Mouse (Mus musculus) bone marrow, adult 2 months (tissue): ENCODE results near the gene Tufm. TPM values are rescaled to one million over a fixed set of nuclear protein-coding genes. Genes with fewer than 3 reads are reported as not detected.

Experiments used
- H3K27ac ChIP-seq: fragments of 200-500 bp; 2 replicates; pipeline ENCODE4 v1.5.1; 2012; ENCODE audit warnings: low read depth, mild to moderate bottlenecking, control low read depth, inconsistent platforms, low read length; ENCODE audit not compliant: control insufficient read depth, poor library complexity, insufficient read depth
- H3K4me1 ChIP-seq: fragments of 200-500 bp; 2 replicates; pipeline ENCODE4 v1.6.1; 2011; ENCODE audit warnings: low read length; ENCODE audit not compliant: control insufficient read depth, insufficient read depth
- H3K4me3 ChIP-seq: fragments of 200-500 bp; replicated peaks from 2 replicates; pipeline ENCODE3; 2011; ENCODE audit warnings: mild to moderate bottlenecking, low read depth, low read length, control low read depth; ENCODE audit not compliant: control insufficient read depth
- CTCF ChIP-seq: fragments of 200-500 bp; IDR thresholded peaks from 2 replicates; pipeline ENCODE4 v1.5.1; 2011; ENCODE audit warnings: low read length, control low read depth; ENCODE audit not compliant: control insufficient read depth, insufficient read depth
- POLR2A ChIP-seq: fragments of 200-500 bp; IDR thresholded peaks from 2 replicates; pipeline ENCODE4 v1.6.1; 2011; ENCODE audit warnings: low read depth, mild to moderate bottlenecking, control low read depth, low read length, borderline replicate concordance; ENCODE audit not compliant: control insufficient read depth
- WGBS: fragments of 180-500 bp; shearing (Covaris S2); methylation state at CpG from one replicate; pipeline ENCODE4 v1.1.7; 2018; 5-methylcytosine and 5-hydroxymethylcytosine counted together
- polyA plus RNA-seq: library from polyadenylated mRNA; stranded (reverse); fragments of >200 nt; gene quantifications from 2 replicates; pipeline ENCODE4 v1.2.4, GENCODE M21; 2011; ENCODE audit warnings: low replicate concordance; ENCODE audit not compliant: missing spikeins, insufficient read depth, insufficient read length

The Tufm gene
- polyA plus RNA-seq: 16.7 and 36.3 TPM in 2 replicates

DNA sequence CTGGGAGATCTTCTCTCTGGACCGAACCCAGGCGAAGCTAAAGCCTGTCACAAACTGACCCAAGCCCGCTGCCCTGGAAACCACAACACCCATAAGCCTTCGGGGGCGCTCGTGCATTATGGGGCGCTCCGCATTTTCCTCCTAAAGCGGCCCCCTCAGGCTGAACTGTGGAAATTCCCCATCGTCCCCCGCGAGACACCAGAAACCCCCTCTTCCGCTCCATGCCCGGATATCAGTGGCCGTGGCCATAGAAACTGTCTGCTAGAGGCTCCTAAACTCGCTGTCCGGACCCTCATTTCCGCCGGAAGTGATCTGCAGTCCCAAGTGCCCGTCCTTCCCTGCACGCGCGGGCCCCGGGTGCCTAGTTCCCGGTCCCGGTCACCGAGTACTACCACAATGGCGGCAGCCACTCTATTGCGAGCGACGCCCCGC is at the start of gene Tufm:
TSS of gene Tufm (plus strand) at position 310 of the 432 bp plus-strand sequence.
- H3K4me3 ChIP-seq: peak within 1 kb of the TSS; percentile 80
- no peaks in the 10 kb centered on the region; the same call in 1 of the 2 replicates for H3K4me1 ChIP-seq
- peak within 1 kb of the TSS; percentile 75 for H3K27ac ChIP-seq
- no peak for TF ChIP-seq CTCF
- no peak for TF ChIP-seq POLR2A
- WGBS: under 1% methylated on average over 32 of the region's 32 CpGs

DNA sequence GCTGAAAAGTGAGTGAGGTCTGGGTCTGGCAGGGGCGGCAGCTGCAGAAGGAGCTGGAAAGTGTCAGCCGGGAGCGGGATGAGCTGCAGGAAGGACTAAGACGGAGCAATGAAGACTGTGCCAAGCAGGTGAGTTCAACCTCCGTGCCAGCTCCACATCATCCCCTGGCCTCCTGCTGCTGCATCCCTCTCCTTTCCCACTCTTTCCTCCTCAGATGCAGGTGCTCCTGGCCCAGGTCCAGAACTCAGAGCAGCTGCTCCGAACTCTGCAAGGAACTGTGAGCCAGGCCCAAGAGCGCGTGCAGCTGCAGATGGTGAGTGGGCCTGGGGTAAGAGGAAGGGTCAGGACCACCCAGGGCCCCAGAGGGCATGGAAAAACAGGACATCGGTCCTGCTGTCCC is 47.0 kb upstream of the Tufm start:
- Histone ChIP-seq H3K4me1 (no peaks in the 10 kb centered on the region), H3K4me3 (no peak overlapping the region), H3K27ac (no peak overlapping the region)
- 90% methylated on average over 9 of the region's 9 CpGs for WGBS
- TF ChIP-seq POLR2A: no peak
- no peak for TF ChIP-seq CTCF

DNA sequence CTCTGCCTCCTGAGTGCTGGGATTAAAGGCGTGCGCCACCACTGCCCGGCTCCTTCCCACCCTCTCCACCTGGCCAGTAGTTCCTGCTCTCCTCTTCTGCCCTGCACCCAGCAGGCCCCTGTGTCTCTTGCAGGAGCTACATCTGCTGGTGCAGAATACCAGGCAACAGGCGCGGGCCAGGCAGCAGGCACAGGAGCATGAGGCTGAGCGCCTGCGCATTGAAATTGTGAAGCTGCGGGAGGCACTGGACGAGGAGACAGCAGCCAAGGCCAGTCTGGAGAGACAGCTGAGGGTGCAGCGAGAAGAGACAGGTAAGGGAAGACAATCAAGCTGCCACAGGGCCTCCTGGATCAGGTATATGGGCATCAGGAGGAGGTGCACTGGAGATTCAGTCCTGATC is 43.2 kb upstream of the Tufm start:
- H3K27ac ChIP-seq: no peak overlapping the region
- 93% methylated on average over 10 of the region's 10 CpGs for WGBS
- H3K4me1 ChIP-seq: peaks cover 2% of the 10 kb centered on the region; the same call in 1 of the 2 replicates
- TF ChIP-seq POLR2A (no peak), CTCF (no peak)
- no peak overlapping the region for H3K4me3 ChIP-seq

- Histone ChIP-seq H3K4me1 (peaks cover 2% of the 10 kb centered on the region; the same call in 1 of the 2 replicates), H3K27ac (no peak overlapping the region), H3K4me3 (no peak overlapping the region)
- TF ChIP-seq CTCF: no peak
- TF ChIP-seq POLR2A: 0 out of 2 replicates have a peak, but pooled peaks have one; percentile 15
- WGBS: 87% methylated on average over 9 of the region's 9 CpGs
These were observed 42.6 kb upstream of the Tufm start for GRCm38 (mm10) chr7:126444536-126444935.

DNA sequence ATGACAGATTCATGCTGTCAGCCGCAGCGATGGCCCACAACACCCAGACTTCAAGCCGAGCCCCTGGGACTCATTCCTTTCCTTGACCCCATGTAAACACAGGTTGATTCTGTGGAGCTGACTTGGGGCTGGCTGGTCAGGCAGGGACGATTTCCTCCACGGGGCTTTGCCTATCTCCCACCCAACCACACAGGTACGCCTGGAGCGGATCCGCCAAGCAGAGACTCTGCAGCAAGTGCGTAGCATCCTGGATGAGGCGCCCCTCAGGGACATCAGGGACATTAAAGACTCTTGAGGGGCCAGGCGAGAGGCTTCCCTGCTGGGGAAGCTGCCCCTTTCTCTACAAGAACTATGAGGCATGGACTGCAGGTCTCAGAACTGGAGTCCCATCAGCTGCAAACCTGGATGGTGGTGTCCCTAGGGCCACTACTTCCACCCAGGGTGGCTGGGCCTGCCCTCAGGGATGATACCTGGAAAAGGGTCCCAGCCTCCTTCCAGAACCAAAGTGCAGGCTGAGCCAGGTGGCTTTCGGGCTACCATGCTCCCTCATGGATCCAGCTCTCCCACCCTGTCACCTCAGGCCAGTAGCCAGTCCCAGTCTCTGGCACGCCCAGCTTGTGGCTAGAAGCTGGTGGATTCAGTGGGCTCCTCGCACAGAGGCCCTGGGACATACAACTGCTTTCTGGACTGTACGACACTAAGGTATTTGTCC is 41.9 kb upstream of the Tufm start:
- Histone ChIP-seq H3K27ac (no peak overlapping the region), H3K4me1 (peaks cover 2% of the 10 kb centered on the region; the same call in 1 of the 2 replicates), H3K4me3 (no peak overlapping the region)
- no peak for TF ChIP-seq CTCF
- TF ChIP-seq POLR2A: no peak
- 89% methylated on average over 15 of the region's 15 CpGs for WGBS

DNA sequence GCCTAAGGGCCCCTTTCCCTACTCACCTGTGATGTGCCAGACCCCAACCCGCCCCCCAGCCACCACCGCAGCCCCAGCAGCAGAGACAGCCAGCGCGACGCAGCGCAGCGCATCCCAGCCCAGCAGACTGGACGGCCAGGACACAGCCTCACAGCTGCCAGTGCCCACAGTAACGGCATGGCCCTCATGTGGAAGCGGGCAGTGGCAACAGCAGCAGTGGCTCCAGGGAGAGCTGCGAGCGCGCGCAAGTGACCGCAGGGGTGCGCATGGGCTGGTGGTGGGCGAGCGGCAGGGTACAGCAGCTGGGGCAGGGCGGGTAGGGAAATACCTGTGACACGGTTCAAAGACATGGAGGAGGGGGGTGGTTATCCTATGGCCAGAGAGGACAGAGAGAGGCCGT is 40.9 kb upstream of the Tufm start:
- H3K4me1 ChIP-seq: peaks cover 2% of the 10 kb centered on the region; the same call in 1 of the 2 replicates
- WGBS: 94% methylated on average over 21 of the region's 21 CpGs
- TF ChIP-seq POLR2A: no peak
- no peak for TF ChIP-seq CTCF
- H3K27ac ChIP-seq: no peak overlapping the region
- no peak overlapping the region for H3K4me3 ChIP-seq

- H3K4me1 ChIP-seq: peaks cover 2% of the 10 kb centered on the region; the same call in 1 of the 2 replicates
- no peak overlapping the region for H3K4me3 ChIP-seq
- no peak for TF ChIP-seq CTCF
- no peak for TF ChIP-seq POLR2A
- H3K27ac ChIP-seq: no peak overlapping the region
- 31% methylated on average over 19 of the region's 19 CpGs for WGBS
These were observed 38.7 kb upstream of the Tufm start for GRCm38 (mm10) chr7:126448481-126448880.

DNA sequence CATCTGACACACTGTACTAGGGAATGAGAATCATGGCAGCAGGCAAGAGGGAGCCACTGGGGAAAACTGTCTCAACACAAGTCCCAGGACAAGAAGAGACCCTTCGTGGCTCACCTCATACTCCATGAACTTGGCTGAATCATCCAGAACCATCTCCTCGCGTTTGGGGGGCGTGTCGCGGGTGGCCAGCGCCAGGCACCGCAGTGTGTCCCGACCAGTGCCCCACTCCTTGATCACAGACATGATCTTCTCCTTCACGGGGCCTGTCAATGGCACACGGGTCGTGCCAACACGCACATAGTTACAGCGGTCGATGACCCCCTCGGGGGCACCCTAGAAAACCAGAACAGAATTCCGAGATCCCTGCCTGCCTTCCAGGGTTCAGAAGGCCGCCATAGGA is 37.2 kb upstream of the Tufm start:
- Histone ChIP-seq H3K4me1 (peaks cover 2% of the 10 kb centered on the region; the same call in 1 of the 2 replicates), H3K4me3 (no peak overlapping the region), H3K27ac (no peak overlapping the region)
- TF ChIP-seq CTCF (no peak), POLR2A (no peak)
- 90% methylated on average over 18 of the region's 18 CpGs for WGBS
